Mouse (Mus musculus) B cell, adult 2 months (primary cell): ENCODE data around the gene Col5a1.

ENCODE experiments used
- DNase-seq, 2 experiments: peaks; one replicate each; pipeline ENCODE4 v3.0.0; 2022

The Col5a1 gene

DNA sequence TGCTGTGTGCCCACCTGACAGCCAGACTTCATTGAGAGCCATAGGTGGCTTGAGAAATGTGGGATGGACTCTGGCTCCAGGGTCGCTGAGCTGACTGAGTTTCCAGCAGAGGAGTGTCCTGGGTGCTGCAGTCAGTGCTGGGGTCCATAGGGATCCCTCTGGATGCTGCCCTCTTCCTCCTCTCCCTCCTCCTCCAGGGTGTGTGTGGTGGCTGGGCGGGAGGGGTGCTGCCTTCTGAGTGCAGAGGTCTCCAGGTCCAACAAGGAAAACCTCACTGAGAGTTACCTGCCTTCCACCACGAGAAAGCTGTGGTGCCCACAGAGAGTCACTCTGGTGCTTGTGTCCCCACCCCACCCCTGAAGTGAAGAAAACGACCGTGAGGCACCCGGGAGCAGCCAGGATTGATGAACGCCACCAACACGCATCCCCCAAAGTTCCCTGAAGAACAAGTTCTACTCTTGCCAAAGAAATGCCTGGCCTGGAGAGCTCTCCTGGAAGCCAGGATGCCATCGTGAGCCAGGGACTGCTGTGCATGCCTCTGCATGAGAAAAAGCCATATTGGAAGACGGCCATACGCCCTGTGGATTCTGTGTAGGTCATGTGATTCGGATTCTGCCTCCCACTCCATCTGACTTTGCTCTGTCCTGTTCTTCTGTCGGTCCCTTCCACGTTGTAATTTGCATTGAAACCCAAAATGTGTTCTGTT, 152.3 kb downstream of the Col5a1 start:
- DNase-seq, result no peak

DNA sequence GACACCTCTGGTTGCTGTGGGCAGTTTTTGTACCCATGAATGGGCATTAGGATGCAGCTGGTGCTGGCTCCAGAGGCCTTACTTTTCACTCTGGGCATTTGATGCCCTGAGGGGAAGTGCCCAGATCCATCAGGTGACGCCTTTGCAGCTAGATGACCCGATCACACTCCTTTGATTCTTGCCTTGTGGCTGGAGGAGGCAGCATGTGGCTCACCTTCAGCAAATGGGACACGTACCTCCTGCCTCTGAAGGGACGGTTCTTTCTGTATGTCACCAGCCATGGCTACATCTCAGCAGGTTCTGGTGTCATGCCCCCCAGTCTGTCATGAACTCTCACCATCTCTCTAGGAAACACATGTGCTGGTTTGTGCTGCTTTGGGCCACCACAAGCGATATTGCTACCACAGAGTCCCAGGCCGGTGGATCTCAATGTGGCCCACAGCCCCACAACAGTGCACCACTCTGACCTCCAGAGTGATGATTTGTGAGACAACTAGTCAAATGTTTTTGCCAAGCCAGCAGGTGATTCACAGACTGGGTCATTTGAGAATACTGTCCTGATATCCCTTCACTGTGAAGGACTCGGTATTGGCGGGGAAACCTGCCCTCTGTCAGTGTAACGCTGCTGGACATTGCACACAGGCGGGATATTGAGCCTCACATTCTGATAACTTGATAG, 153.6 kb downstream of the Col5a1 start:
- no peak for DNase-seq

DNA sequence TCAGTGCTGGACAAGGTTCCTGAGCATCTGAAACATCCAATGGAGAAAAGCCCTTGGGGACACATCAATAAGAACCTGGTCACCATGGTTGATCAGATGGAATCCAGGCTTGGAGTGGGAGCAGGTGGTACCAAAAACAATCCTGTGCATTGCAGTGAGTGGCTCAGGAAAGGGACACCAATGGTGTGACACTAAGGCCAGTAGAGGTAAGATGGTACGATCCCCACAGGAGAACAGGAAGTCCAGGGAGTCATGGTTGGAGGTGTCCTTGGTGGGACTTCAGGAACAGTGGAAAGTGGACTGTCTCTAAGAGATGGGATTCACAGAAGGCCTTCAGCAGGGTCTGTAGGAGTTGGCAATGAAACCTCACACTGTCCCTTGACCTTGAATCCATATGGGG, 154.2 kb downstream of the Col5a1 start:
- DNase-seq, result no peak

DNA sequence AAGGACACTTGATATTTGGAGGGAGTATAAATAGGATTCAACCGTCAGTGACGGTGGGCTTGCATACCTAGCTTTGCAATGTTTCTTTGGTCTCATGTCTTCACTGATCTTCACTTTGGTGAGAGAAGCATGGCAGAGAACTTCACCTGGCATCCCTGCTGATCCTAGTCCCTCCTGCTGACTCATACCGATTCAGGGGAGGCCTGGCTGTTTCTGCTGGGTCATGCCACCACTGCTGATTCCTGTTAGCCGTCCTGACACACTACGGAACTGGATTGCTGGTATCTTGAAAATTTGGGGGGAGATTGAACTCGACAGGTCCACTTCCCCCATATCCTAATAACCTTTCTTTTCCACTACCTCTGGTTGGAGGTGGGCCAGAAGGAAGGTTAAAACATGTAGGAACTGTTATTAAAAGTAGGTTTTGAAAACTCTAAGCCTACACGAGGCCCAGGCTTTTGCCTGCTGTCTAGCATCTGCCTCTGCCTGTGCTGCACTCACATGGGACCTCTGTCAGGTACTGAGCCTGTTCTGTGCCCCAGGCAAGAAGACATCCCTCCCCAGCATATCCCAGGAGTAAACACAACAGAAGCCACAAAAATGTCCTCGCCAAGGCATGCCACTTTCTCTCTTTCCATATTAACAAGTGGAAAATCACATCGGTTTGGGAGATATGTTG, 158.8 kb downstream of the Col5a1 start:
- DNase-seq, result no peak

DNA sequence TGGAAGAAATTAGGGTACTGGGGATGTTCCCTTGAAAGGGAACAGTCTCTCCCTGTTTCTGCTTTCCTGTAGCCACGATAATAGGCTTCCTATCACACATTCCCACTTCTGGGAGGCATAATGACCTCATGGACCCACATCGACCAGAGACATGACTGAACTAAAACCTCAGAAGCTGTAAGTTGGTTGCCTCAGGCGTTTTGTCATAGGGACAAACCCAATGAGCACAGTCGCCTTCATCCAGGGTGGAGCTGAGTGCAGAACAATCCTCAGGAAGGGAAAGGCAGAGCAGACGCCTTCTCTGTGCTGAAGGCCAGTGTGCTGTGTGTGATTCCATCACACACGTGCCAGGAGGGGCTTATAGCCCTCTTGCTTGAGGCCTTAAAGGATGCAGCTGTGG, 160.1 kb downstream of the Col5a1 start:
- DNase-seq, result no peak

DNA sequence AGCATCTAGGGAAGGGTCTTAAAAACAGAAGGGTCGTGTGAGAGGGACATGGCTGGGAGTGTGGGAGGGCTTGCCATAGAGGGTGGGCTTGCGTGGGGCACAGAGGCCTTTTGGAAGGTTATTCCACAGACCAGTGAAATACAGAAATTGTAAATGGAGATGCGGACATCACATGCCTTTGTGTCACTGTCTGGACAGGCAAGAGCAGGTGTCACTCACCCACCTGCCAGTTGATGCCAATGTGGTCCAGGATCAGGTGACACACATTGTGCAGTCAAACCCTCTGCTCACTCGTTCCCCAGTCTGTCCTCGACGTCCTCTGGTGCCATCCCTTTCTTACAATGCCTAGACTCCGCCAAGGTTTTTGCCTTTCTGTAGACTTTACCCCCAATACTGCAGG, 160.9 kb downstream of the Col5a1 start:
- DNase-seq, result no peak

DNA sequence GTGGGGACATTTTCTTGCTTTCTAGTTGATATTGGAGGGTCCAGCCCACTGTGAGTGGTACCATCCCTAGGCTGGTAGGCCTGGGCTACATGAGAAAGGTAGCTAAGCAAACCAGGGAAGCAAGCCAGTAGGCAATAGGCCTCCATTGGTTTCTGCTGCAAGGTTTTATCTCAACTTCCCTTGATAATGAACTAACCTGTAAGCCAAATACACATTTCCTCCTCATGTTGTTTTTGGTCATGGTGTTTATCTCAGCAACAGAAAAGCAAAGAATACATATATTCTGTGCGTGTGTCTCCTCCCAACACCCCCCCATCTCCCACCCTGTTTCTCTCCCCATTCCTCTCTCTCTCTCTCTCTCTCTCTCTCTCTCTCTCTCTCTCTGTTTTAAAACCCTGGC, 173.7 kb downstream of the Col5a1 start:
- DNase-seq, result no peak

DNA sequence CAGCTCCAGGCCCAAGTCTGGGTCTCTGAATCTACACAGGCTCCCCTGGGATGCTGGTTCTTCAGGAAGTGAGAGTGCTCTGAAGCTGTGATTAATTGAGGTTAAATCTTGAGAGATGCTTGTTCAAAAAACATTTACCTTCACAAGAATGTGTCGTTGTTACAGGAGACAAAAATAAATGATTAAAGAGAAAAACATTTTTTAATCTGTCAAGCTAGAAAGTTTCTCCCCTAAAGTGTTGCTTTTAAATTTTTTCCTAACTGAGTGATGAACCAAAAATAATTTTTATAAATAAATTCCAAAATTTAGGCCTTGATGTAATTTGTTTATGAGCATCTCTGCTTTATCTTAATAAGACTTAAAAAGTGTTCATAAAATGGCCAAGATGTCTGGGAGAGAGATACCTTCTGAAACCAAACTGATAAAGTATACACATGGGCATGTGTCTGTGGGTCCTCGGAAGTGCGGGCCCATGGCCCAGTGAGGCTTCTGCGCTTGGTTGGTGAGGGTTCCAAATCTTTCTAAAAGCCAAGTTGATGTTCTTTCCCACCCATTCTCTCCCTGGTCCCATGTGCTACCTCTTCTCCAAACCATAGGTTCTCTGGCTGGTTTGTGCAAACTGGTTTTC, 177.6 kb downstream of the Col5a1 start:
- no peak for DNase-seq

DNA sequence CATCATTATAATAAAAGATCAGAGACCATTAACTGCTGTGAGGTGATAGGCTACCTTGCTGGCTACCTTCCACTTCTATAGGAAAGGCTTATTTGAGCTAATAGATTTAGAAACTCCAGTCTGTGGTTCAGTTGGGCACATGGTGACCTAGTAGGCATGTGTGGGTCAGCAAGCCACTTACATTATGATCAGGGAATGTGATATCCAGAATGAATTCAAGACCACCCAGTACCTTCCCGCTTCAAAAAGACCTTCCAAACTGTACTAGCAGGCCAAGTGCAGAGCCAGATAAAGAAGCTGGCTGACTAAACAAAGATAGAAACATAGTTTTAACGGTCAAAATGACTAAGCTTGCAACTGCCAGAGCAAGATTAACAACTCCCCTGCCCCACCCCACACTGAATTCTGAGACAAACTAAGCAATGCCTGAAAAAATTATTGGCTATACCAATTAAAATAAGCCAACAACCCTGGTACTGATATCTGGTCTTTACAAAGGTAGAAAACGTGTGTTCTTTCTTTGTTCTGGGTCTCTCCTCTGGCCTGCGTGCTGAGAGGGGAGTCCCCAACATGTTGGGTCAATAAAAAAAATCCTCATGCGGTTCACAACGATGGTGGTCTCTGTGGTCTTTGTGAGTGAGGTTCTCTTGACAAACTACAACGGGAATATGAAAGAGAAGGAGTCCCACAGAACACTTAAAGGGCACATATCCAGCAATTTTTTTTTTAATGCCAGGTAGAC, 178.3 kb downstream of the Col5a1 start:
- no peak for DNase-seq

DNA sequence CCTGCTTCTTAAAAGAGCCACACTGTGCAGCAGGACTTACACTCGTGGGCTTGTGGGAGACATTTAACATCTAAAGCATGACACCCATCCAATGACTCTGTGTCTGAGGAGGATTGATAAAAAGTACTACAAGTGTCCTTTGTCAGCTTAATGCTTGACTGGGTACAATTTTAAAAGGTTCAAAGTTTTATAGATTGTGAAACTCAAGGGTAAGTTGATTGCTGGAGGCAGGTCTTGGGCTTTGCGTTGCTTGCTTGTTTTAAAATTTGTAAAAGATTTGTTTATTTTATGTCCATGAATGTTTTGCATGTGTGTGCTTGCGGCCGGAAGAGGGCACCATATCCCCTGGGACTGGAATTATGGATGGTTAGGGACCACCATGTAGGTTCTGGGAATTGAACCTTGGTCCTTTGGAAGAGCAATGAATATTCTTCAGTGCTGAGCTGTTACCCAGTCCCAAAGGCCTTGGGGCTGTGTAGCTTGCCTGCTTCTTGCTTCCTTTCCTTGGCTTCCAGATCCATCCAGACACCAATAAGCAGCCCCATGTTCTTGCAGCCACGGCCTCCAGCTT, 178.9 kb downstream of the Col5a1 start:
- no peak for DNase-seq

DNA sequence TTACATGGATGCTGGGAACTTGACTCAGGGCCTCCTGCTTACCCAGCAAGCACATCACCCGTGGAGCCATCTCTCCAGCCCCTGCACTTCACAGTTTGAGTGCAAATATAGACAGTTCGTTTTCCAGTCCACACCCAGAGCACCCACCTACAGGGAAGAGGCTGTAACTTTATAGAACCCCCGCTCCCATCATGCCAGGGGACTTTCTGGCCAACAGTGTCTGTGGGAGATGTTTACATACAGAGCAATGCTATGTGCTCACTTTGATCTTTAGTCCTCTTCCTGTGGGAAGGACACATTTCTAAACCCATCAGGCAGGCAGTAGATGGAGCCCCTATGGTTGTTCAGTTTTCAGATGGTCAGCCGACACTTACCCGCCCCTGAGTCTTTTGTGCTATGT, 180.5 kb downstream of the Col5a1 start:
- no peak for DNase-seq

DNA sequence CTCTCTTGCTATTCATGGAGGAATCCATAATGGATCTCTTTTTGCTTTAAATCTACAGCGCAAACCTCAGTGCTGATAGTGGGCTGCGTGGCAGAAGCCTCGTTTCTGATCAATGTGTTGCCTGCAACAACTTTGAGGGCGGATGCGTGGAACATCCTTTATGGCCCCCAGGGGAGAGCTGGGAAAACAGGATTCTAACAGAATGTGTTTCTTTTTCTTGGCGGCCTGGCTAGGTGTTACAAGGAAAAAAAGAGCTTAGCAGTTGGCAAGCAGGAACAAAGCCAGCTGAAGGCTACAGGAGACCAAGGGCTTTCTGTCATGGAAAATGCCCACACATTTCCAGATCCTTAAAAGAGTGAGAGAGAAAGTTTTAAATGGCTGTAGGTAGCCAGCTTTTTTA, 180.9 kb downstream of the Col5a1 start:
- no peak for DNase-seq

DNA sequence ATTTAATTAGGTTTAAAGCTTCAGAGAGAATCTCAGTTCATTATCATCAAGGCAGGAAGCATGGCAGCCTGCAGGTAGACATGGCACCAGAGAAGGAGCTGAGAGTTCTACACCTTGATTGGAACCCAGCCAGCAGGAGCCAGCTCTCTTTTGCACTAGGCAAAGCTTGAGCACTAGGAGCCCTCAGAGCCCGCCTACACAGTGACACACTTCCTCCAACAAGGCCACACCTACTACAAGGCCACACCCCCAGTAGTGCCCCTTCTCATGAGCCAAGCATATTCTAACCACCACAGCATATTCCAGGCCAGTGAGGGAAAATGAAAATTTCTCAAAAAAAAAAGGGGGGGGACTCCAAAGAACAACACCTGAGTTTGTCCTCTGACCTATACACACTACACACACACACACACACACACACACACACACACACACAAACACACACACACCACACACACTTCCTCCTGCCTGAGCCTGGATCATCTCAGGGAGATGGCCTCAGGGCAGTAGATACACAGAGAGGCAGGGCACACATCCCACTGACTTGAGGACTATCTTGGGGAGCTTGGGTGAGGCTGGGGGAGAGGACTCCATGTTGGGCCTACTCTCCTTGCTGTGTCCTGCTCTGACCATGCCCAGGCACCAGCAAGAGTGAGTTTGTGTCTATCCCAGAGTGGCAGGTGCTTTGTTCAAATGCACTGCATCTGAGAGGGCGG, 181.8 kb downstream of the Col5a1 start:
- DNase-seq, result no peak

DNA sequence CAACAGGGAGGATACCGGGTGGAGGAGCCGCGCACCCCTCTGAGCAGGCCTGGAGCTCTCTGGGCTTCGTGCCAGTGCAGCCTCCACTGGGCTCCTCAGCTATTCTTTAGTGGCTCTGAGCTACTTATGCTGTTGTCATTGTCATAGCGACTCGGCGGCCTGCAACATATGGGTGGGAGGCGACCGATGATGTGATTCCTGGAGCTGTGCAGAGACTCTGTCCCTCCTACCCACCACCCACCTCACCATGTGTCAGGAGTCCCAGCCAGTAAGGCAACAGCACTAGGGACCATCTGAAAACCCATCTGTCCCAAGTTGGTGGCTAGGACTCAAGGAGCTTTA, 182.3 kb downstream of the Col5a1 start:
- no peak for DNase-seq

DNA sequence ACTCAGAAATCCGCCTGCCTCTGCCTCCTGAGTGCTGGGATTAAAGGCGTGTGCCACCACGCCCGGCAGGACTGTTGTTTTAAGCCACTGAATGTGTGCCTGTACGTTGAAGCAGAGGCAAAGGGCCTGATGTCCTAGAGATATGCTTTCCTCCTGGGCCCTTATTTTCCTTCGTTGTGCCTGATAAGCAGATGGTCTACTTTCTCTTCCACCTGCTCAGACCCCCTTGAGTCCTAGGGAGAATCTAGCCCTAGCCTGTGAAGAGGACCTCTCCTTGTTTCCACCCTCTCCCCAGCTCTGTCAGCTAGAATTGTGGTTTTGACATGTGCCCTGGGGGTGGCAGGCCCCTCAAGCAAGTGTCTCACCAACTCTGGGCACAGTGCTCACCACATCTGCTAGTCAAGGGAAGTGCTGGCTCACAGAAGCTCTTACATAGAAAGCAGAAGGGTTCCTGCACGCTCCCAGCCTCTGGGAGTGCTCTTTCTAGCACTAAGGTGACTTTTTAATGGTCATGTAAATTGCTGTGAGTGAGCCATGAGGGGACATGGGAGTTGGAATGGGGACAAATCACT, 189.5 kb downstream of the Col5a1 start:
- DNase-seq, result no peak

DNA sequence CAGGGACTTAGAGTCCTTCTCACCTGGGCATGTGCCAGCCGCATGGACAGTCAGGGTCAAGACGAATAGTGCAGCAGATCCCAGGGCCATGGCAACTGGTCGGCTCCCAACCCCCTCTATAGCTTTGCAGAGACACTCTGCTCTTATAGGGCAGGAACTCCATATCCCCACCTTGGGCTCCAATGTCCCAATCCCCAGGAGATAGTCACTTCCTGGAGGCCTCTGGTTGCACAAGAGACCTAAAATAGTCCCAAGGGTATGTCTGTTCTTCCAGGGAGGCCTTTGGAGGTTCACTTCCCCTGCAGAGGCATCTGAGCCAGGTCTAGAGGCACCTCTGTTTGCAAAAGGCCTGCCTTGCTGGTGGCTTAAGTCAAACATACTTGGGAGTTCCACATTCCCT, 198.5 kb downstream of the Col5a1 start, which contains the start of gene Fcnb:
Fcnb (minus strand) TSS at position 118 of the 400 bp plus-strand sequence.
- DNase-seq, result no peak

DNA sequence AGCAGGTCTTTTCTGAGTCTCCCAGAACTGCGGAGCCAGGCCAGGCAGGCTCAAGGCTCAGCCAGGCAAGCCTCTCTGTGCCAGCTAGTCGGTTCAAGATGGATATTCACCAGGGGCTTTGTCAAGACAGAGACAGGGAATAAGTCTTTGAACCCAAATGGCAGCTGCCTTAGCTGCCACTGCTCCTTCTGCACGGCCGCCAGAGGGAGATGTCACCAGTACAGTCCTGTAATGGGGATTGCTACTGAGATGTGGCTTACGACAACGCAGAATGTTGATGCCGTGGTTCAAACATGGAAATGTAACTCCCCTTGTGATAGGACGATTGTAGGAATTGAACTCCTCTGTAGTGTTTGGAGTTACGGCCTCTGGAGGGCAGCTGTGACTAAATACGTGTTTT, 199.9 kb downstream of the Col5a1 start:
- DNase-seq, result no peak

DNA sequence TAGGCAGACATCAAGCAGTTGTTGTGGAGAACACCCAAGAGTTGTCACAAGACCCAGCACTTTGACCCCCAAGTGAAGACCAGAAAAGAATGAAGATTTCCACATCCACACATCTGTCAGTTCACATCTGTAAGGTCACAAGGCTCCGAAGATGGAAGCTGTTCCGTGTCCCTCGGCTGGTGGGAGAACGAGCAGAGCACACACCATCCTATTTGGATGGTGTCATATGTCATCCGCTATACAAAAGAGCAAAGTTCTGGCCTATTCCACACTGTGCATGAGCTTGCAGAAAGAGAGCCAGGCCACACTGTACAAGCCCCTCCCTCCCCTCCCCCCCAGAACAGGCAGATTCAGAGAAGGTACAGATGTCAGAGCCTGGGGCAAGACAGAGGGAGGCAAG, 202.9 kb downstream of the Col5a1 start:
- DNase-seq, result no peak
